Mouse (Mus musculus) C2C12 (cell line): ENCODE results near the gene Igsf11. TPM values are rescaled to one million over a fixed set of nuclear protein-coding genes. Genes with fewer than 3 reads are reported as not detected.

Experiments
- H3K27me3 ChIP-seq: one replicate; pipeline ENCODE4 v1.6.1; 2011; ENCODE audit not compliant: control insufficient read depth, insufficient read depth, insufficient read length
- H3K36me3 ChIP-seq: one replicate; pipeline ENCODE4 v1.6.1; 2011; ENCODE audit not compliant: control insufficient read depth, insufficient read depth
- H3K4me3 ChIP-seq: one replicate; pipeline ENCODE4 v1.5.1; 2011; ENCODE audit warnings: mild to moderate bottlenecking, control low read depth; ENCODE audit not compliant: poor library complexity, insufficient read depth, severe bottlenecking
- H3K79me2 ChIP-seq: one replicate; pipeline ENCODE4 v1.6.1; 2011; ENCODE audit not compliant: control insufficient read depth, insufficient read depth
- H3K79me3 ChIP-seq: one replicate; pipeline ENCODE4 v1.6.1; 2011; ENCODE audit warnings: low read depth, control low read depth
- H3ac ChIP-seq: one replicate; pipeline ENCODE3; 2011; ENCODE audit warnings: low read depth; ENCODE audit not compliant: control insufficient read depth, insufficient read length
- CEBPB ChIP-seq: IDR thresholded peaks from one replicate; pipeline ENCODE4 v1.6.1; 2011; ENCODE audit warnings: low read depth, mild to moderate bottlenecking, control low read depth, moderate library complexity
- CTCF ChIP-seq: IDR thresholded peaks from one replicate; pipeline ENCODE4 v1.5.1; 2011; ENCODE audit not compliant: control insufficient read depth, insufficient read depth, insufficient read length
- FOSL1 ChIP-seq: IDR thresholded peaks from one replicate; pipeline ENCODE4 v1.8.0; 2011; ENCODE audit warnings: mild to moderate bottlenecking, low read length; ENCODE audit not compliant: poor library complexity, insufficient read depth, severe bottlenecking
- MAX ChIP-seq: IDR thresholded peaks from one replicate; pipeline ENCODE4 v1.6.1; 2011; ENCODE audit warnings: mild to moderate bottlenecking, control low read depth
- MYOD1 ChIP-seq: IDR thresholded peaks from one replicate; pipeline ENCODE4 v1.6.1; 2011; ENCODE audit warnings: low read depth; ENCODE audit not compliant: control insufficient read depth, insufficient read length
- MYOG ChIP-seq: IDR thresholded peaks from one replicate; pipeline ENCODE4 v1.6.1; 2011; ENCODE audit not compliant: control insufficient read depth, insufficient read length; ENCODE audit errors: extremely low read depth
- USF1 ChIP-seq: IDR thresholded peaks from one replicate; pipeline ENCODE4 v1.6.1; 2011; ENCODE audit warnings: low read depth, mild to moderate bottlenecking, control low read depth, moderate library complexity
- polyA plus RNA-seq: library from polyadenylated mRNA; unstranded; fragments of >200 nt; fragmentation: generic; extraction: Trizol; gene quantifications from one replicate; pipeline ENCODE4 v1.2.1, GENCODE M21; 2012; ENCODE audit warnings: missing spikeins

Gene Igsf11
- polyA plus RNA-seq, 1 experiment, result 7.7 TPM

DNA sequence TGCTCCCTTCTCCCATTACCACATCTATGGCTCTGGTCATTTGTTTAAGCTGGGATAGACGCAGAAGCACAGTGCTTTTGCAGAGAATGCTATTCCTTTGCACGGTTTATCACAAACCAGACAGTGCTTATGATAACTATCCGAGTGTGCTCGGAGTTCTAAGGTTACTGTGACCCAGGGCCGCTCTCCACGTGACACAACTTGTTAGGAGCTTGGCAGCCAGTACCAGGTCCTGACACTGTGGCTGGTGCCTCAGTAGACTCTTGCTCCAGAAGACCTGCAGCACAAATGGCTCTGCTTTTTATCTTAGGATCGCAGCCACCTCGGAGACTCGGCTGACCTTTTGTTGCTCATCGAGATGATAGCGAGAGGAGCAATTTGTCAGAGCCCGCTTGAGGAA is 164.5 kb downstream of the Igsf11 start:
- Histone ChIP-seq H3ac (no peak overlapping the region), H3K27me3 (no peaks in the 10 kb centered on the region), H3K4me3 (no peak overlapping the region), H3K36me3 (no peaks in the 10 kb centered on the region), H3K79me2 (no peaks in the 10 kb centered on the region), H3K79me3 (no peaks in the 10 kb centered on the region)
- TF ChIP-seq USF1 (no peak), CTCF (no peak), MYOD1 (no peak), MAX (no peak), FOSL1 (no peak), CEBPB (no peak), MYOG (no peak)

GRCm38 (mm10) chr16:39058869-39059268 is 166.4 kb downstream of the Igsf11 start:
- Histone ChIP-seq H3K4me3 (no peak overlapping the region), H3K79me2 (no peaks in the 10 kb centered on the region), H3ac (no peak overlapping the region), H3K27me3 (no peaks in the 10 kb centered on the region), H3K79me3 (no peaks in the 10 kb centered on the region), H3K36me3 (no peaks in the 10 kb centered on the region)
- TF ChIP-seq CEBPB (no peak), MAX (no peak), USF1 (no peak), MYOG (no peak), MYOD1 (no peak), CTCF (no peak), FOSL1 (no peak)

- Histone ChIP-seq H3K79me3 (no peaks in the 10 kb centered on the region), H3ac (no peak overlapping the region), H3K79me2 (no peaks in the 10 kb centered on the region), H3K4me3 (no peak overlapping the region), H3K36me3 (no peaks in the 10 kb centered on the region), H3K27me3 (no peaks in the 10 kb centered on the region)
- TF ChIP-seq MYOG (no peak), CEBPB (no peak), CTCF (no peak), MYOD1 (no peak), USF1 (no peak), MAX (no peak), FOSL1 (no peak)
These were observed 170.1 kb downstream of the Igsf11 start for GRCm38 (mm10) chr16:39062596-39062995.

DNA sequence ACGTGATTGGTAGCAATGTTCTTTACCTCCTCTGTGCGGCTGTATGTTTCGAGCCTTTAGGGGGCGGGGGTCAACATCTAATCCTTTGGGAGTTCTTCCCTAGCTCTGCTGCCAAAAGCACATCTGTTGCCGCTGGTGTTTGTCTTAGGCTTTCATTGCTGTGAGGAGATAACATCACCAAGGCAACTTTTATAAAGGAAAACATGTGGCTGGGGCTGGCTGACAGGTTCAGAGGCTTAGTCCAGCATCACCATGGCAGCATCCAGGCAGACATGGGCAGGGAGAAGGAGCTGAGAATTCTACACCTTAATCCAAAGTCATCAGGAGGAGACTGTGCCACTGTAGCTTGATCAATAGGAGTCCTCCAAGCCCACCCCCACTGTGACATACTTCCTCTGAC is 173.1 kb downstream of the Igsf11 start:
- no peak overlapping the region for H3ac ChIP-seq
- H3K36me3 ChIP-seq, result no peaks in the 10 kb centered on the region
- H3K79me3 ChIP-seq, result no peaks in the 10 kb centered on the region
- no peak overlapping the region for H3K4me3 ChIP-seq
- H3K27me3 ChIP-seq, result no peaks in the 10 kb centered on the region
- no peaks in the 10 kb centered on the region for H3K79me2 ChIP-seq
- TF ChIP-seq FOSL1, result no peak
- TF ChIP-seq MAX, result no peak
- no peak for TF ChIP-seq USF1
- no peak for TF ChIP-seq MYOG
- no peak for TF ChIP-seq CEBPB
- TF ChIP-seq MYOD1, result no peak
- TF ChIP-seq CTCF, result no peak

DNA sequence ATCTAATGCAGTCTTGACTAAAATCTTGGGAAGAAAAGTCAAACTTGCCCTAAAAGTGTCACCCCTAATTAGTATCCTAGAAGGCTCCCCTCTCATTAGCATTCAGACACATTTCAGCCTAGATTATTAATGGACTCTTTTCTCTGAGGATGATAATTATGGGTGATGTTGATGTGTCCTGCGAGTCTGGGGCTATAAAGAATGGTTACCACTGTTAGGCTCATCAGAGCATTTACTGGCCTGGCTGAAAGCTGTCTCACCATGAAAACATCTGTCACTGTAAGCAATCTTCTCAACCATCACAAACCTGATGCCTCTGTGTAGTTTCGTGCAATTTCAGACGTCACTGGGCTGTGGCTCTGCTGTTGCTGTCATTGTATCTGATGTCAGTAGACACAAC is 179.0 kb downstream of the Igsf11 start:
- Histone ChIP-seq H3K4me3 (no peak overlapping the region), H3ac (no peak overlapping the region), H3K27me3 (no peaks in the 10 kb centered on the region), H3K36me3 (no peaks in the 10 kb centered on the region), H3K79me3 (no peaks in the 10 kb centered on the region), H3K79me2 (no peaks in the 10 kb centered on the region)
- no peak for TF ChIP-seq FOSL1
- TF ChIP-seq CEBPB, result no peak
- TF ChIP-seq MYOG, result no peak
- no peak for TF ChIP-seq MYOD1
- TF ChIP-seq CTCF, result no peak
- no peak for TF ChIP-seq MAX
- no peak for TF ChIP-seq USF1

Other genes starting within 250 kb of the Igsf11 start
- 15.7 TPM for gene Arhgap31, start 179.4 kb upstream of the Igsf11 start, polyA plus RNA-seq
- gene B4galt4, start 150.4 kb upstream of the Igsf11 start, polyA plus RNA-seq, result 4.3 TPM
- gene Upk1b, start 92.3 kb upstream of the Igsf11 start, polyA plus RNA-seq, result 0.04 TPM
- gene 4930435E12Rik, start 63.9 kb upstream of the Igsf11 start, polyA plus RNA-seq, result not detected